ENCODE assay signal across 9 mouse cellular contexts in the genomic region with DNA sequence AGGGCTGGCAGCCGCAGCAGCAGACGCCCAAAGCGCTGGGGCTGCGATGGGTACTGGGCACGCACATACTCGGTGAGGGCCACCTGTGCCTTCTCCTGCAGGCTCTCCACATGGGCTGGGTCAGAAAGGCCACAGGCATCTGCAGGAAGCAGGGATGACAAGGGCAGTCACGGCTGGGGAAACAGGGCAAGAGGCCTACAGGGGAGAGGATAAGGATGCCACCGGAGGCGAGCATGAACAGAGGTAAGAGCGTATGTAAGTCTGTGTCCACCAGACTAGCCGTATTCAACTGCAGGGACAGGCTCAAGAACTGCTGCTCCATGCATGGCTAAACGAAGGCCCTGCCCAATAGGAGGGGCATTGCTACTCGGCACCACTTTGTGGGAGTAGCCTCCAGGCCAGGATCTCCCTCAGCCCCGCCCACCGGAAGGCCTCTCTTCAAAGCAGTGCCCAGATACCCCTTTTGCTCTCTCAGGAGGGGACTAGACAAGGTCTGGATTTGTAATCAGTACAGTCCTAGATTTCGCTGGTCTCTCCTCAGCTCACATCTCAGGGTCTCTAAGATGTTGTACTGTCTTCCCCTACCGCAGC. TPM values are rescaled to one million over a fixed set of nuclear protein-coding genes. Genes with fewer than 3 reads are reported as not detected.
A peak's percentile ranks its signal among the peaks of the same experiment; 100 is the strongest.
DNase-seq lines count a peak whose midpoint lies in the region; ATAC-seq lines count a peak whose summit lies in the region.
"Had no signal": no experiment of that assay in that cellular context is flagged by ENCODE, and none has a peak within 500 bp of the region (broad histone marks: within the 10 kb centered on the region; RNA-seq: fewer than 3 reads in every experiment).

No protein-coding gene starts in this region.

- no peak for ATAC-seq in megakaryocyte-erythroid progenitor cell, adult 5-6 weeks (replicated peaks; ENCODE audit: low FRiP score, low TSS enrichment, poor library complexity, severe bottlenecking)

- intact Hi-C loops in heart, postnatal 10 days (cut with DNase I) = loop anchor here (5.0 kb wide), 1 partner anchor 33 kb away; a partner anchor contains a TSS

- peak; percentile 96 for DNase-seq in heart, adult 11 months
- no peak for DNase-seq in heart, adult 9 months (ENCODE audit: low spot score in 2 of 2)
- peak; percentile 56 for DNase-seq in A20 (ENCODE audit: low read depth, low spot score)
- DNase-seq in Muller cell, postnatal 12 days (ENCODE audit: inconsistent ontology term) = peak; percentile 48
- DNase-seq in kidney, postnatal 10 days = peak; percentile 75
- no peak for DNase-seq in heart, postnatal 10 days
- DNase-seq: right cerebral cortex, postnatal 25 days; thymus, postnatal 4 days had no signal

RNA-seq across cellular contexts. Expression of a gene that starts 3.6 kb away (rescaled TPM):
- total RNA-seq in megakaryocyte-erythroid progenitor cell, adult 5-6 weeks (2014; fragmentation: Nextera tagmentation) = 6.4 and 7.4 TPM in 2 replicates
- total RNA-seq in megakaryocyte-erythroid progenitor cell, adult 5-6 weeks (2017) = 8.1 and 13.8 TPM in 2 replicates
- 10 to 100 TPM; 10.8 to 11.3 TPM for total RNA-seq in heart, postnatal 10 days (2021)

RNA-seq across cellular contexts. Expression of a gene that starts 7.0 kb away (rescaled TPM):
- 1.4 and 3.2 TPM in 2 replicates for total RNA-seq in megakaryocyte-erythroid progenitor cell, adult 5-6 weeks (2014; fragmentation: Nextera tagmentation)
- total RNA-seq in megakaryocyte-erythroid progenitor cell, adult 5-6 weeks (2017) = 1.7 TPM in 1 of 2 replicates, not detected in the other
- total RNA-seq in heart, postnatal 10 days (2021) = 10 to 100 TPM; 57.8 to 60.1 TPM

RNA-seq across cellular contexts. Expression of a gene that starts 8.1 kb away (rescaled TPM):
- total RNA-seq in megakaryocyte-erythroid progenitor cell, adult 5-6 weeks (2014; fragmentation: Nextera tagmentation) = 147 and 161 TPM in 2 replicates
- total RNA-seq in megakaryocyte-erythroid progenitor cell, adult 5-6 weeks (2017) = 129 and 139 TPM in 2 replicates
- total RNA-seq in heart, postnatal 10 days (2021) = 100 to 1,000 TPM; 110 to 116 TPM

RNA-seq across cellular contexts. Expression of a gene that starts 20.9 kb away (rescaled TPM):
- total RNA-seq in megakaryocyte-erythroid progenitor cell, adult 5-6 weeks (2014; fragmentation: Nextera tagmentation) = not detected in 2 replicates
- total RNA-seq in megakaryocyte-erythroid progenitor cell, adult 5-6 weeks (2017) = not detected in 2 replicates
- total RNA-seq in heart, postnatal 10 days (2021) = 10 to 100 TPM; 38.0 to 42.7 TPM

RNA-seq across cellular contexts. Expression of a gene that starts 21.9 kb away (rescaled TPM):
- total RNA-seq in megakaryocyte-erythroid progenitor cell, adult 5-6 weeks (2014; fragmentation: Nextera tagmentation) = 107 and 130 TPM in 2 replicates
- 73.7 and 90.2 TPM in 2 replicates for total RNA-seq in megakaryocyte-erythroid progenitor cell, adult 5-6 weeks (2017)
- 10 to 100 TPM; 65.1 to 65.7 TPM for total RNA-seq in heart, postnatal 10 days (2021)

Comparison
In these comparisons a context has a peak if more than half of its experiments do, and no peak if none do; other contexts are left out.
1. DNase-seq: peak in heart, adult 11 months (single experiment), A20 (single experiment), Muller cell, postnatal 12 days (single experiment) and kidney, postnatal 10 days (single experiment); none in heart, adult 9 months (0 of 2) and heart, postnatal 10 days (0 of 2).
2. RNA of a gene that starts 7.0 kb away (total RNA-seq): 57.8 to 60.1 TPM in heart, postnatal 10 days; 1.4 to 3.2 TPM in megakaryocyte-erythroid progenitor cell, adult 5-6 weeks; every median in the first group is over 10 times any median in the second.